Mouse (Mus musculus) kidney, adult 18-20 months (tissue): ENCODE results near the gene Eps8.

Experiments used
- DNase-seq: peaks from one replicate; pipeline ENCODE4 v3.0.0; 2021

The Eps8 gene

GRCm38 (mm10) chr6:137608160-137608930 lies 46.3 kb downstream of the Eps8 start:
- no peak for DNase-seq

DNA sequence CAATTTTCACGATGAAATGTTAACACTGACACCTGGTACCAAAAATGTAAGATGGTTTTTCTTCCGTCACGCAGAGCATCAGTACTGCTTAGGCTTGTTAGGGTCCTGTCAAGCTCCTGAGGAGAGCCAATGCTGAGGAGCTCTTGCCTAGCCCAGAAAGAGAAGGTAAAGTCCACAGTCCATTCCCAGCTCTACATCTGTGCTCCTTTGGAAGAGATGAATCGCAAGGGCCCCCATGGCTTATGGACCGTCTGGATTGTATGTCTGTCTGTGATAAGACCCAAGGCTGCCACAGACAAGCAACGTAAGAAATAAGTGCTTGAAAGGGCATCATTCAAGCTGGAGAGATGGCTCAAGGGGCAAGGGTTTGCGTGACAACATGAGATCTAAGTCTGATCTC lies 48.1 kb downstream of the Eps8 start:
- DNase-seq = no peak

- DNase-seq = no peak
These were observed 50.0 kb downstream of the Eps8 start for GRCm38 (mm10) chr6:137604417-137605248.

GRCm38 (mm10) chr6:137598306-137598705 lies 56.4 kb downstream of the Eps8 start:
- DNase-seq = no peak

DNA sequence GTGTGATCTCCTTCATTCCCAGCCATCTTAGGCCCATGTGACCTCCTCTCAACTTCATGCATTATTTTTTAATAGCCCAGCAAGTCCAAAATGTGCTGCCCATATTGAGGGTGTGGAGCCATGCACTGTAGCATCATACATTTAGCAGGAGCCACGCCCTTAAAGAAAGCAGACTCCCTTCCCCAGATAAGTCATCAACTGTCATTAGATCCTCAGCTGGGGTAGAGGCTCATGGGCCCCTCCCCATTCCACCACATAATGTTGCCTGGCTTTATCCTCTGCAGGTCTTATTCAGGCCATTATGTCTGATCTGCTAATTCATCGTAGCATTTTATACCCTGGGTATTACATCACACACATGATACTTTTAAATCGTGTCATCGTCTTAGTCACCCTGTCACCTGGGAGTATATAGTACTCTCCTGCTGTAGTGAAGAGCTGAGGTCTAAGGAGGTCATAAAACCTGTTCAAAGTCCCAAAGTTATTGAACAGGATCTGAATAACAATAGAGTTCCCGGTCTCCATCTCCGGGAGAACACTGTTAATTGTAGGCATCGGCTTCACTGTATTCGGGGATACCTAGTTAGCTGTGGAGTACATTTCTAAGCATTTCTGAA lies 57.1 kb downstream of the Eps8 start:
- DNase-seq = no peak

DNA sequence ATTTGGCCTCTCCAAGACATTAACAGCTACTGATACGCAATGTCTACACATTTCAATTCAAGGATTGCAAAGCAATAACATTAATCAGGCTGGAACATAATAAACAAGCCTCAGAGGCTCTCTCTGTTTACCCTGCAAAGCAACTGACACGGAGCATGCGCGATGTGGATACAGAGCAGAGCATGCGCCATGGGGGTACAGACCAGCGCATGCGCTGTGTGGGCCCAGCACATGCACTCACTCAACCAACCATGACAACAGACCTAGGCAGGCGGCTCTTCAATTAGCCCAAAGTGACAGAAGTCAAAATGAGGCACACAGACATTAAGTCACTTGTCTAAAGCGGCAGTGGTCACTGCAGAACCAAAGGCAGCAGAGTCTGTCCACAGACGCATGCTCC lies 62.1 kb downstream of the Eps8 start:
- no peak for DNase-seq

GRCm38 (mm10) chr6:137589245-137589618 lies 65.4 kb downstream of the Eps8 start:
- DNase-seq = no peak

DNA sequence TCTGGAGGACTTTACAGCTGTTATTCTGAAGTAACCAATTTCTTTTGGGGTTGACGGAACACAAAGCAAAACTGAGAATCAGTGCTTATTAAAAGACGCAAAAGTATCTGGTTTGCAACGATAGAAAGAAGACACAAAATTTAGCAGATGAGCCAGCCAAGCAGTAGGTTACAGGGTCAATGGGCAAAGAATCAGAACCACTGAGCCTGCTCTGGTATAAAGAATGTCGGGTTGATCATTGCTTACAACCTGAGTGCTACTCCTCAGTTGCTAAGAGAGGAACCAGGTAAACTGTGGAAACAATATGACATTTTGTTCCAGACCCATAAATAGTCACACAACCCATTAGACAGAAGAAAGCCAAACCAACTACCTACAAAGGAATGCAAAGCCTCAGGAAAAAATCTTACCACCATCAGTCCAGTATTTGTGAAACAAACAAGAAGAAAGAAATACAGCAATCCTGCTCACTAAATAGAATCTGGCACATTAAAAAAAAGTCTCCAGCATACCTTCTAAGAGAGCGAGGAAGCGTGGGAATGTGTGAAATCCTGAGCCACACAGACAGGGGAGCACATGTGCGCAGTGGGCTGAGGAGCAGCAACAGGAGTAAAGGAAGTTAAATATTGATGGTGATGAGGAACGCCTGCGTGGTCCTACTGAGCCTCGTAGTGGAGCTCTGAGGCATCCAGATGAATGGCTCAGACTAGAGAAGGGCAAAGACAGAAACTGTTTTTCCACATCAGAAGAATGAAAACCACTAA lies 66.0 kb downstream of the Eps8 start:
- DNase-seq = no peak

- DNase-seq = peak; percentile 64
These were observed 66.8 kb downstream of the Eps8 start for GRCm38 (mm10) chr6:137587866-137588265.

GRCm38 (mm10) chr6:137585229-137585628 lies 69.4 kb downstream of the Eps8 start:
- no peak for DNase-seq

GRCm38 (mm10) chr6:137583056-137583455 lies 71.6 kb downstream of the Eps8 start:
- no peak for DNase-seq

- no peak for DNase-seq
These were observed 72.3 kb downstream of the Eps8 start for GRCm38 (mm10) chr6:137582207-137582889.

DNA sequence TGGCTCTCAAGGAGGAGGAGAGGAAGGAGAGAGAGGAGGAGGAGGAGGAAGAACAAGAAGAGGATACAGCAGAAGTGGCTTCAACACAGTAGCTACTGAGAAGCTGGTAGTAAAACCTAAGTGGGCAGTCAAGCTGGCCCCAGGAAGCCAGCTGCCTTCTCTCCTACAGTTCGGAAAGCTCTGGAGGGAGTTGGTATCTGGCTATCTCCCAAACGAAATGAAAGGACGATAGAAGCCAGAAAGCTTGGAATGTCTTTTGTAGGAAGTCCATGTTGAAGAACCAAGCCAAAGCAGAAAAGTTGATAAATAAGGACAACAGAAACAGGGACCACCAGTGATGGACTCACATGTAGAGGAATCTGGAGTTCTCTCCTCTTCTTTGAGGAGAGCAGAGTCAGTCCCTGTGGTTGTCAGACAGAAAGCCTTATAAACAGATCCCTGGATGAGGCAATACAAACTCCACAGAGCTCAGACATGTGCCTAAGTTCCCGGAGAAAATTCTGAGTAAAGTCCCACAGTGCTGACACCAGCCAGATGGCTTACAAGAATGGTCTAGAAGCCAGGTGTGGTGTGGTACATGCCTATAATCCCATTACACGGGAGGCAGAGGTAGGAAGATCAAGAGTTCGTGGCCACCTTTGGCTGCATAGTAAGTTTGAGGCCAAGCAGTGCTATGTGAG lies 73.2 kb downstream of the Eps8 start:
- DNase-seq = no peak

- DNase-seq = no peak
These were observed 74.2 kb downstream of the Eps8 start for GRCm38 (mm10) chr6:137580503-137580902.

DNA sequence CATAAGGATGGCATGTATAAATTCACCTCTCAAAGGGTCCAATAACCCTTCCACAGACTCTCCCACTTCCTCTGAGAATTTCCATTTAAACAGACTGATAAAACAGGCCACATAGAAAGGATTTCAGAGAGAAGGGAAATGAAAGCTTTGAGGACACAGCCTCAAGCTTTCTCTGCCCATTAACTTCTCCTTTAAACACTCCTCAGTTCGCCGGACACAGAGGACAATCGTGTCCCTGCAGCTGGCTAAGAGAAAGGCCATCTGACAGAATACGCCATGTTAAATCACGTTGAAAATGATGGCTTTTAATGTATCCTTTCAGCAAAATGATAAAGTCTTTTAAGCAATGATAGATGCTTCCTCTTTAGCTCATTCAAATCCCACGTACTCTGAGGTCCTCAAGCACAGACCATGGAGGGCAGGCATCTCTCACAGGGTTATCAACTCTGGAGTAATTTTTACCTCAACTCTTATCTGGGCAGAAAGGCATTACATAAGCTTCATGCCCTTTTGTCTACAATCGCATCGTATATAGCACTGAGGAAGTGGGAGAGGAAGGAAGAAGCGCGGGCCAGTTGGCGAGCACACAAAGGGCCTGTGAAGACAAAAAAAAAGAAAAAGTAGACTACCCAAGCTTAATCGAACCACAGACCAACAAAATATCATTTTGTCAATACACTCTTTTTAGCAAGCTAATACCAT lies 77.9 kb downstream of the Eps8 start:
- DNase-seq = no peak

DNA sequence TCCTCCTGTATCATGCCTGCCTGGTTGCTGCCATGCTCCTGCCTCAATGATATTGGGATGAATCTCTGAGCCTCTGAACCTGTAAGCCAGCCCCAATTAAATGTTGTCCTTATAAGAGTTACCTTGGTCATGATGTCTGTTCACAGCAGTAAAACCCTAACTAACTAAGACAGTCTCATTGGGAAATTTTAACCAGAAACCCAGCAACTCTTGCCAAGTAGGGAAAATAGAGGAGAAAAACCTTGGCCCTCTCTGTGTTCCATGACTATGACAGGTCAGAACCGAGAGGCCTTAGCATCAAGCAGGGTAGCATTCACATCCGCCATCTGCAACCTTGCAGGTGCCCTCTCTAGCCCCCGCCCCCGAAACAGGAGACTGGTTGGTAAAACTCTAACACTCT lies 78.6 kb downstream of the Eps8 start:
- DNase-seq = no peak

GRCm38 (mm10) chr6:137573897-137574296 lies 80.8 kb downstream of the Eps8 start:
- no peak for DNase-seq

- peak; percentile 81 for DNase-seq
These were observed 84.0 kb downstream of the Eps8 start for GRCm38 (mm10) chr6:137570718-137571131.

DNA sequence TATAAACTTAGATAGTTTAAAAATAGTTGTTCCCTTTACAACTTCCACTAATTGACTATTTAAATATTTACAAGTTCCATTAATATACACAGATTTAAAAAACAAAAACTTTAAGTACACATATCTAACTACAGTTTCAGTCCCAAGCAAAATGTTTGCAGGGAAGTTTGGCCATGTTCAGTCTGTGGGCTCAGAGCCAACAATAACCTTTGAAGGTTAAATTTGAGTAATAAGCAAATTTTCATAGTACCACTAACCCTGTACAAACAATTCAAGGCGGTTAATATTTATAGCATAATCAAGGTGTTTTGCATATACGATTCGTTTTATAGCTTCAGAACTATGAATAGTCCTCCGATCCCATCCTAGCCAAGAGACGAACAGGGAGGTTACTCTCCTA lies 84.7 kb downstream of the Eps8 start:
- no peak for DNase-seq

- DNase-seq = peak; percentile 61
These were observed 85.6 kb downstream of the Eps8 start for GRCm38 (mm10) chr6:137569071-137569470.

DNA sequence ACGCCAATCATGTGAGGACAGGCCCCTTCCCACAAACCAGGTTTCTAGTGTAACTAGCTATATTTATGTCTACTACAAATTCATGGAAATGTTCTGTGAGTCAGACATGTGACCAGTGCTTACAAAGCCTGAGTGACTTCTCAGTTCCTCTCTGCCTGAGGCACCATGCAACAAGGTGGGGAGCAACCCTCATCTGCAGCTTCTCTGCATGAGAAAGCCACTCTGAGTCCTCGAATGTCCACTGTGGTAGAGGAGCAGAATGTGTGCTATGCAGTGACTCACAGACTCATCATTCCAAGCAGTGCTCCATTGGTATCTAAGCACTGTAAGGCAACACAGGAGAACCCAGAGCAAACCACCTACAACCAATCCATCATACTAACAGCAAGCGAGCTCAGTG lies 88.8 kb downstream of the Eps8 start:
- DNase-seq = no peak
